Mouse (Mus musculus) CH12.LX (cell line): ENCODE measurements at regions not wholly inside any gene's neighbourhood (a gene's known extent, or its start where the extent isn't known, plus 50 kb on each side); places are given as distances from the start of the nearest gene placed in this dataset.

Experiments
- CHD1 ChIP-seq: IDR thresholded peaks from 2 replicates; pipeline ENCODE4 v1.6.1; 2012; ENCODE audit warnings: low read depth, low read length, improper control_type of control experiment, inconsistent platforms
- CTCF ChIP-seq, 2 experiments: IDR thresholded peaks in 1 of 2; conservative IDR thresholded peaks in 1 of 2; 2 replicates each; pipeline ENCODE4 v1.5.1; 2011 to 2012; ENCODE audit warnings: low read depth in 2 of 2, low read length in 2 of 2, improper control_type of control experiment in 1 of 2, inconsistent platforms in 1 of 2, mild to moderate bottlenecking in 1 of 2, moderate library complexity in 1 of 2
- EP300 ChIP-seq: IDR thresholded peaks from 2 replicates; pipeline ENCODE4 v1.6.1; 2011; ENCODE audit warnings: low read length, improper control_type of control experiment
- KAT2A ChIP-seq: IDR thresholded peaks from 2 replicates; pipeline ENCODE4 v1.6.1; 2012; ENCODE audit warnings: low read length, improper control_type of control experiment, inconsistent platforms; ENCODE audit not compliant: insufficient replicate concordance
- NRF1 ChIP-seq: IDR thresholded peaks from 2 replicates; pipeline ENCODE4 v1.6.1; 2014; ENCODE audit warnings: low read depth, mild to moderate bottlenecking, inconsistent platforms, low read length, improper control_type of control experiment, moderate library complexity
- POLR2A ChIP-seq: IDR thresholded peaks from 2 replicates; pipeline ENCODE4 v1.6.1; 2011; ENCODE audit warnings: low read depth, mild to moderate bottlenecking, improper control_type of control experiment, low read length
- SIN3A ChIP-seq: IDR thresholded peaks from 2 replicates; pipeline ENCODE4 v1.6.1; 2012; ENCODE audit warnings: low read length, improper control_type of control experiment, inconsistent platforms
- USF2 ChIP-seq: conservative IDR thresholded peaks from 2 replicates; pipeline ENCODE4 v1.6.1; 2011; ENCODE audit warnings: low read depth, low read length, improper control_type of control experiment
- ZKSCAN1 ChIP-seq: IDR thresholded peaks from 2 replicates; pipeline ENCODE4 v1.6.1; 2012; ENCODE audit warnings: low read depth, inconsistent platforms, low read length, improper control_type of control experiment, borderline replicate concordance
- ZMIZ1 ChIP-seq: IDR thresholded peaks from 2 replicates; pipeline ENCODE4 v1.6.1; 2012; ENCODE audit warnings: low read depth, mild to moderate bottlenecking, inconsistent platforms, low read length, improper control_type of control experiment

DNA sequence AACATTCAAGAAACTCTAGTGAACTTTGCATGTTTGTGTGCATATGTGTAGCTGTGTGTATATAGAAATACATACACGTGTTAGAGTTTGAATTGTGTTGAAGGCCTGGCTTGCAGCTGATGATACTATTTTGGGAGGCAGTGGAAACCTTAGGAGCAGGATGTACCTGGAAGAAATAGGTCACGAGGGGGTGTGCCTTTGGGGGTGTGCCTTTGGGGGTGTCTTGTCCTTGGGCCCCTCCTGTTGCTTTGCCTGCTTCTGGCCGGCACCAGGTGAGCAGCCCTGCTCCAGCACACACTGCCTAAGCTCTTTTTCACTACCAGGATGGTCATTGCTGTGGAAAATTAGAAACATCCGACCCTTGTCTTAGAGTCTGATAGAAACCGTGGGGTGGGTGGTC is 56.0 kb upstream of the Ppp2r5a start:
- TF ChIP-seq ZMIZ1 (no peak), NRF1 (no peak), KAT2A (no peak), POLR2A (no peak), CTCF (conservative IDR thresholded peaks at IDR 0.05 in 1 of 2, IDR thresholded peaks at IDR 0.05 in 1 of 2; ENCODE audit: low read depth in 2 of 2, low read length in 2 of 2) (no peak), EP300 (no peak), SIN3A (no peak), CHD1 (no peak), USF2 (no peak), ZKSCAN1 (no peak)
